Mouse (Mus musculus): ENCODE results near the gene Gm17555. TPM values are rescaled to one million over a fixed set of nuclear protein-coding genes. Genes with fewer than 3 reads are reported as not detected.

The Gm17555 gene
- polyA plus RNA-seq (2015; fragmentation: Nextera tagmentation; extraction: Ambion mirVana): not detected in 2 replicates

GRCm38 (mm10) chr2:126214800-126215199 lies at the start of gene Gm17555:
Gm17555 (plus strand) TSS chr2:126215100.

Other genes with a start within 250 kb of the Gm17555 start
- 1.8 and 2.4 TPM in 2 replicates for gene Fgf7, start 180.4 kb upstream of the Gm17555 start, polyA plus RNA-seq (2015; fragmentation: Nextera tagmentation; extraction: Ambion mirVana)
- 0.09 TPM in 1 of 2 replicates, not detected in the other for gene Fam227b, start 63.1 kb upstream of the Gm17555 start, polyA plus RNA-seq (2015; fragmentation: Nextera tagmentation; extraction: Ambion mirVana)
- gene Dtwd1, start 63.0 kb upstream of the Gm17555 start, polyA plus RNA-seq (2015; fragmentation: Nextera tagmentation; extraction: Ambion mirVana): 28.3 and 31.2 TPM in 2 replicates

Measured in adrenal gland, postnatal 0 days (tissue).